Mouse (Mus musculus) c-Kit-positive CD71-negative TER-119-negative erythroid progenitor cells, embryonic 14.5 days (primary cell): ENCODE data around the gene Plekha1.

ENCODE experiments used
- DNase-seq: peaks from one replicate; pipeline ENCODE4 v3.0.0-alpha.2; 2013; ENCODE audit warnings: low read depth

The Plekha1 gene

GRCm38 (mm10) chr7:130918260-130918659 is 52.7 kb downstream of the Plekha1 start:
- no peak for DNase-seq

DNA sequence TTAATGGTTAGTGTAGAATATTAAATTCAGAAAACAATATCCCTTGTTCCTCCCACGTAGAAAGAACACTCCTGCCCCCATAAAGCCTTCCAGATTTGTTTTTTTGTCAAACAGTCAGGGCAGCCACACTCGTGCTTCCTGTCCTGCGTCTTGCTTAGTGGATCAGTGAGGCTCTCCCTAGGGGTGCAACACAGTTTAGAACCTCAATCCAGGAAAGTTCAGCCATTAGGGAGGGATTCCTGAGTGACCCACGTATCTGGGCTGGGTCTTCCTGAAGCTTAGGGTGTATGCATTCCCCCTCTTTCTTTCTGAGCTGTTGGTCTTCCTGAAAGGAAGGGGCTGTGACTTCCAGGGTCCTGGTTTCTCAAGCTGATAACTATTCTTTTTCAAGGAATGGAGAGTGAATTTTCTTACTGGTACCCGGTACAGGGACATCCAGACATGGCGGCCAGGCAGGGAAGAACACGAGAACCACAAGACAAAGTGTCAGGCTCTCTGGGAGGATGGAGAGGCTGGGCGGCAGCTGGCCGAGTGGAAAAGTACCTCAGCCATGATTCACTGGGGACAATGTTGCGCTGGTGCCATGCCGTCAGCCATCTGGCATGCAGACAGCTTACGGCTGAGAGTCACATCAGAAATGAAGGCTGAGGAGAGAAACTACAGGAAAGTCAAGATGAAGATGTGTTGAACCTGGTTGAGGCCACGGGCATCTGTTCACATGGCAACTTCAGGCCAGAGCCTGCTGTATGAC is 57.6 kb downstream of the Plekha1 start:
- no peak for DNase-seq

DNA sequence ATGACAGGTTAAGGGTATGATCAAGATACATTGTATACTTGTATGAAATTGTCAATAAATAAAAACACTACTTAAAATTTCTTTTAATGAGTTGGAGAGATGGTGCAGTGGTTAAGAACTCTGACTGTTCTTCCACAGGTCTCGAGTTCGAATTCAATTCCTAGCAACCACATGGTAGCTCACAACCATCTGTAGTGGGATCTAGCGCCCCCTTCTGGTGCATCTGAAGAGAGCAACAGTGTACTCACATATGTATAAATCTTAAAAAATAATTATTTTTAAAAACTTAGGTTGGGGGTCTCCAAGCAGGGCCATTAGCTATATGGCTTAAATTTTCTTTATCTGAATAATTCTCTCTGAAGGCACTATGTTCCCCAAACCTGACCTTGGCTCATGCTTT is 64.8 kb downstream of the Plekha1 start:
- no peak for DNase-seq

DNA sequence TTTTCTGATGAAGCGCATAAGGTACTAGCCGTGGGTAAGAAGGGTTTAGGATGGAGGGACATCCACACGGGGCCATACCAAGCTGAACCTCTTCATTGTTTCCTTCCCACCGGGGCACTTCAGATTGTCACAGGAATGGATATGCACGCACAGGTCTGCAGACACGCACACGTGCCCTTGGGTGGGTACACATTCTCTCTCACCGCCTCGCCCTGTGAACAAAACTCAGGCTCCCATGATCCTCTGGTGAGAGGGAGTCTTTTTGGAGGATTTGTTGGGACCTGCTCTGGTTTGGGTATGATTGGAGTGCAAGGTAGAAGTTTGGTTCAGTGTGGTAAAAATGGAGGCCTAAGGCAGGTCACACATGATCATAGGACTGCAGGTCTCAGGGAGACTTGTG is 67.4 kb downstream of the Plekha1 start:
- no peak for DNase-seq

- no peak for DNase-seq
Measured at GRCm38 (mm10) chr7:130934654-130935053, 69.1 kb downstream of the Plekha1 start.

- DNase-seq, result no peak
Measured at GRCm38 (mm10) chr7:130935421-130935792, 69.9 kb downstream of the Plekha1 start.

DNA sequence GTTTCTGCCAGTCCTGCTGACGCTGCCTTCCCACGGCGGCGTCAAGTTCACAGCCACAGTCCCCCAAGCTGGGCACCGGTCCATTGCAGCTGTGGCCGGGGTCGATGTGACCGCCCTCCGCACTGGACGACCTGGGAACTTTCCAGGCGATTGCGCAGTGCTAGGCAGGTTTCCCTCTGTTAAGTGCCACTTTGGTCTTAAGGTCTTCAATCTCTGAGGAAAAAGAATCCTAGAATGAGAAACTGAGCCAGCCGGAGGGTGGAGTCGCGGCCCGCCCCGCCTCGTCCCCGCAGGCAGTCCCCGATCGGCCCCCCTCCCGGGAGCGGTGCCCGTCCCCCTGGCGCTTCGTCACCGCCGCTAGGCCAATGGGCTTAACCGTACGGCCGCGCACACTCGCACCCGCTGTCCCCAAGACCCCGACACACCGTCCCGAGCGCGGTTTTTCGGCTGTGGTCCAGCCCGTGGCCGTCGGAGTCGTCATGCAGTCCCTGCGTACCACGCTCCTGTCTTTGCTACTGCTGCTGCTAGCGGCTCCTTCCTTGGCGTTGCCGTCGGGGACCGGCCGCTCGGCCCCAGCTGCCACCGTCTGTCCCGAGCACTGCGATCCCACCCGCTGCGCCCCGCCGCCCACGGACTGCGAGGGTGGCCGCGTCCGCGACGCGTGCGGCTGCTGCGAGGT is 70.4 kb downstream of the Plekha1 start, which contains the start of gene Htra1:
Gene Htra1 (plus strand): TSS at position 319 of the 679 bp plus-strand sequence.
- DNase-seq, result no peak

DNA sequence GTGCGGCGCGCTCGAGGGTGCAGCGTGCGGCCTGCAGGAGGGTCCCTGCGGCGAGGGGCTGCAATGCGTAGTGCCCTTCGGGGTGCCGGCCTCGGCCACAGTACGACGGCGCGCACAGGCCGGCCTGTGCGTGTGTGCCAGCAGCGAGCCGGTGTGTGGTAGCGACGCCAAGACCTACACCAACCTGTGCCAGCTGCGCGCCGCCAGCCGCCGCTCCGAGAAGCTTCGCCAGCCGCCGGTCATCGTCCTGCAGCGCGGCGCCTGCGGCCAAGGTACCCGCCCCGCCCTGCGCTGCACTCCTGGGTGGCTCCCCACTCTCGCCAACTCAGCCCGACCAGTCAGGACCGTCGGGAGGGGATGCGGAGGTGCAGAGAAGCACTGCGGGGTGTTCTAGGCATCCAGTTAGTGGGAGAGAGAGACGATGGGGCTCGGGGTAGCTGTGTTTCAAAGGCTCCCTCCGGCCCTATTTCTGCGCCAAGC is 71.0 kb downstream of the Plekha1 start:
- no peak for DNase-seq

DNA sequence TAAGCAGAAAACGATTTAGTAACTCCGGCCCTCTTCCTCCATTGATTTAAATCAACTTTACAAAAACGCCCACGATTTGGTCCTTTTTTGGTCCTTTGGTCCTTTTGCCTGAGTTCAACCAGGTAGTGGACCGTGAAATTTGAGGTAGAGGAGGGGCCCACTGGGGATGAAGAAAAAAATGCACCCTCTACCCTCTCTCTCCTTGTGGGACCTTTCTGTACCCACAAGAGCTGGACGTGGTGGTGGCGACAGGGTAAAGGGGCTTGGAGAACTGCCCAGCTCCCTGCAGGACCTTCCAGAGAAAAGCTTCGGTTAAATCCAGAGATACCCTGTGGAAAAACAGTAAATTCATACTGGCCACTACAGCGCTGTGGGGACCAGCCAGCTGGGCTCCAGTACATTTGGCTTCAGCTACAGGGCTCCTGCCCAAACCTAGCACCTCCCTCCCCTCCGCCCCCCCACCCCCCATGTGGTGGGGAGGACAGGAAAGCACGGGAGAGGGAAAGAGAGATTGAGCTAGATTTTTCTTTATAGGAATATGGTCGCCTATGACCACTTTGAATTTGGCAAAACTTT is 71.8 kb downstream of the Plekha1 start:
- no peak for DNase-seq

DNA sequence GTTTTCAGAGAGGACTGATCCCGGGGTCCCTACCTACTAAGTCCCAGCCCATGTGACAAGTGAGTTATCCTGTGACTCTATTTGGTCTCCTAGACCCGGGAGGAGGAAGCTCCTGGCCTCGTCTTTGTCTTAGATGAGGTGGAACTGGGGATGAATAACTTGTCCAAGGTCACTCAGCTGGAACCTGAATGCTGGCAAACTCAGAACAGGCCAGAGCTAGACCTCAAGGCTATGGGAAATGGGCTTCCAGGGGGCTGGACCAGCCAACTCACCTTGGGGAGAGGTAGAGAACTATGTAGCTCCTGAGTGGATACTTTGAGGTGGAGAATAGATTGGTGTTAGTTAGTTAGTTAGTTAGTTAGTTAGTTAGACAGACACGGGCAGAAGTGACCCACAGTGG is 72.4 kb downstream of the Plekha1 start:
- DNase-seq, result no peak

- DNase-seq, result no peak
Measured at GRCm38 (mm10) chr7:130938896-130939295, 73.3 kb downstream of the Plekha1 start.

GRCm38 (mm10) chr7:130940733-130941132 is 75.2 kb downstream of the Plekha1 start:
- DNase-seq, result no peak

DNA sequence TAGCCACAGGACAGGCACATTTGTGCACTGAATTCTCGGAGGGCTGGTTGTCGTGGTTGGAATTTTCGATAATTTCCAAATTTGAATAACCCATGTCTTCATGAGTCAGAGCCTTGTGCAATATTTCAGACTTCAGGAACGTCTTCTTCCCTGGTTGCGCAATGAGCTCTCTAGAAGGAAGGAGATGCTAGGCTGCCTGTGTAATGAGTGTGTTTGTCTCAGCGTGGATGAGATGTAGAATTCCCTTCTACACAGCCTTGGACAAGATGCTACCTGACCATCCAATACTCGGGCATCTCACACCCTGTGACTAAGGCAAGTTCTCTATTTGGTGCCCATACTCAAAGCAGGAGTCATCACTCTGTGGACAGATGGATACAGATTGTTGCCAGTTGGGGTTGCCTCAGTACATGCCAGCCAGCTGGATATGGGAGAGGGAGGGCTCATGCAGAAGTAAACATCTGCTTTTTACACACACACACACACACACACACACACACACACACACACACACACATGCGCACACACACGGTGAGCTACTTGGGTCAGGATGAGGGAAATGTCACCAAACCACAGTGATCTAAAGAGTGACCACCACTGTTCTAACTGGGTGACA is 77.8 kb downstream of the Plekha1 start:
- DNase-seq, result peak; percentile 20

DNA sequence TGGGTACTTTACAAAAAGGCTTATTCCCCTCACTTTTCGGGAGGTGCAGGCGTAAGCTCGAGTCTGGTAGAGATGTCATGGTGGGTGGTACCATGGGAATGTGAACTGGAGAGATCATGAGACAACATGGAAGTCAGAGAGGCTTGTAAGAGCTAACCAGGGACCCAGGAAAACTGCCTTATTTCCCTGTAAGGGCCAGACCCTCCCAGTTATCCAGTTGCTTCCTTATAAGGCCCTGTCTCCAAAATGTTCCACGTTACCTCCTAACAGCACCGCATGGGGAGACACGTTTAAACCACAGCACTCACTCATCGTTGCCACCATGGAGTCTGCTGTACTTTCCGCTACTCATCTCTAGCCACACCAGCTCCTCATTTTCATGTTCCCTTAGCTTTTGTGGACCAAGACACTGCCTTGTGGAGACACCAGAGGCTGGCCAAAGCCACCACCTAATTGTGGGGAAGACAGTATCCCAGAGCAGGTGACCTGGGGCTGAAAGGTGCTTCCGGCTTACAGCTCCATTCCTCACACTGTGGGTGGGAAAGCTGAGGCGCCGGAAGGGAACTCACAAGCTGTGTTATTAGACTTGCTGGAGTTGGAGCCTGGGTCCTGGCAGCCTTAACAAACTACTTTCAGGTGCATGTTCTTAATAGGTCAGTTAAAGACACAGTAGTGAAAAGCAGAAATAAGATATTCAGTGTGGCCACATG is 79.4 kb downstream of the Plekha1 start:
- no peak for DNase-seq

DNA sequence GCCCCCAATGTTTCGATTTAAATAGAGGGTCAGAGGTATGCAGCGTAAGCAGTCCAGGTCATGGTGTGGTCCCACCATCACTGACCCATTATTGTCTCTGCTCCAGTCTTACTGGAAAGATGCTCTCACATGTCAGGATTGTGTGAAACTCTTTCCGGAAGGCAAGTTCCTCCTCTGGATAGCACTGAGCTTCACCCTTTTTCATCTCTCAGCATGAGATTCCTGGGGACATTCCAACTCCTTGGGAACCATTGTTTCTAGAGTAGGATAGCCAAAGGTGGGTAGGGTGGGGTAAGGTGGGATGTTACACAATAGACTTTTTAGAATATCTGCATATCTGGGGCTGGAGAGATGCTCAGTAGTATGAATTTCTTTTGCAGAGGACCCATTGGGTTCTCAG is 80.2 kb downstream of the Plekha1 start:
- no peak for DNase-seq

DNA sequence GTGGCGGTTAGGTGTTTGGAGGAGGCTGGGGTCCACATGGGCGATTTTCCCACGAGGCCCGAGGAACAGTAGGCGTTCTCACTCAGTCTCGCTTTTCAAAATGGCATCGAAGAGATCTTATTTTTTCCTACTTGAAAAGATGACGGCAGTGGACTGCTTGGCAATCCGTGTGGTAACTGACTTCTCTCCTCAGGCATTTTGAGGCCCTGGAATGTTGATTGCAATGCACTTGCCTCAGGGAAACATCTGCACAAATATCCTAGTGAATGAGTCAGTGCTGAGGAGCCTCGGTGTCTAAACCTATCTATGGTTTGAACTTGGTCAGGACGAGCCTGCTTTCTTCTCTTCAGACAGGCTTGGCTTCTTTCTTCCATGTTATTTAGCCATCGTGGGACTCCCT is 80.7 kb downstream of the Plekha1 start:
- no peak for DNase-seq

DNA sequence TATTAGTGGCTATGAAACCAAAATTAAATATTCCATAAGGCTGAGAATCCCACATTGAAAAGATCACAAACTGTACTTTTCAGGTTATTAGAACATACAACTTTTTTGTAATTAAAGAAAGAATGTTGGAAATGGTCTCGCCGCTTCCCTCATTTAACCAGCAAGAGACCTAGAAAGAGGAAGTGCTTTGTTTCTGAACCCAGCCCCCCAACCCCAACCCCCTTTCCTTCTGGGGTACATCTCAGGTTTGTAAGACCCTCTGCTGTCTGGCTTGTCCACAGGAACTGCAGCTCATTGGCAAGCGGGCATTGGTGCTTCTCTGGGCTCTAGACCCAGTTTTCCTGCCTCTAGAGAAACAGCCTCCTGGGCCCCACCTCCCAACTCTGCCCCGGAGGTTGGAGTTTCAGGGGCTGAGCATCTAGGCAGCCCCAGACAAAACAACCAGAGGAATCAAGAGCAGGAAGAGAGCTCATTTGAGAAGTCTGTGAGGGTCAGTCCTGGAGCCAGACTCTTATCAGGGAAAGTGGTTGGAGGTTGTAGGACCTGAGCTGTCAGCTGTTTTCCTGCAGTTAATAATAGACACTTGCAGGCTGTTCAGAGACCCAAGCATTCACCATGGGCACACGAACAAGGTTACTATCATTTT is 83.1 kb downstream of the Plekha1 start:
- DNase-seq, result no peak

DNA sequence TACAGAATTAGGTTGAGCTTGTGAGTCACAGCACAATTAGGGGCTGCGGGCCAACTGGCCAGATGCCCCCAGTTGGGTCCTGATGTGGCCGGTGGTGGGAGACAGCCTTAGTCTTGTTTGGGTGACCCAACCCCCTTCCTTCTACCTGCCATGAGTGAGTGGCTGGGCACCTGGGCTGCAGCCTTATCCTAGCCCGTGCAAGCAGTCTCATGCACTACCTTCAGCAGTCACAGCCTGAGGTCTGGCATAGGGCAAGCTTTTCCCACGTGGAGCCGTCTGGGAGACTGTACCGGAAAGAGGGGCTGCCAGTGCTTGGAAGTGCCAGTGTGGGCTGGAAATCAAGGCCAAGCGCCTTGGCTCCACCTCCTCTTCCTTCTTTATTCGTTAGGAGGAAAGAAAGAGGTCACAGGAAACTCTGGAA is 83.8 kb downstream of the Plekha1 start:
- DNase-seq, result no peak

GRCm38 (mm10) chr7:130950482-130950881 is 84.9 kb downstream of the Plekha1 start:
- no peak for DNase-seq

GRCm38 (mm10) chr7:130951004-130951403 is 85.4 kb downstream of the Plekha1 start:
- no peak for DNase-seq

DNA sequence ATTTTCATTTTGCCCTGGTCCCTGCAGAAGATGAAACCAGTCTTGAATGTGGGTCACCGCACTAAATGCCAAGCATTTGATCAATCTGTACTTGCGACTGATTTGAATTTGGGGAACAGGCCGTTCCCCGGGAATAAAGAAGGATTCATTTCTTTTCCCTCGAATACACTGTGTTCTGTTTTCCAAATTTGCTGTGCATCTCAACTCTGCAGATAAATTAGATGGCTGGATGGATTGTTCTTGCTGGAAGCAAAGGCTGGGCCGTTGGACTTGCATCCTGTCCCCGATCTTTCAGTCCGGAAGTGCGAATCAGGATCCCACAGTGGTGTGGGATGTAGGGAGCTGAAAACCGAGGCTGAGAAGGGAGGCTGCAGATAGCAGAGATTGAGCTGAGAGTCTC is 87.8 kb downstream of the Plekha1 start:
- DNase-seq, result no peak

GRCm38 (mm10) chr7:130954177-130954601 is 88.6 kb downstream of the Plekha1 start:
- DNase-seq, result no peak
